Mouse (Mus musculus) E14TG2a.4 (cell line): ENCODE data around the gene Tbca.

ENCODE experiments used
- CTCF ChIP-seq: conservative IDR thresholded peaks from 2 replicates; pipeline ENCODE4 v1.5.1; 2014; ENCODE audit warnings: low read length
- NANOG ChIP-seq: IDR thresholded peaks from 2 replicates; pipeline ENCODE4 v1.6.1; 2014; ENCODE audit warnings: borderline replicate concordance, low read length, mixed read lengths
- POU5F1 ChIP-seq: IDR thresholded peaks from 2 replicates; pipeline ENCODE4 v1.6.1; 2014; ENCODE audit warnings: low read length, borderline replicate concordance

GRCm38 (mm10) chr13:94794689-94795088 is 6.0 kb downstream of the Tbca start:
- TF ChIP-seq CTCF (no peak), NANOG (no peak), POU5F1 (no peak)
